Mouse (Mus musculus): ENCODE measurements at regions not wholly inside any gene's neighbourhood (a gene's known extent, or its start where the extent isn't known, plus 50 kb on each side); places are given as distances from the start of the nearest gene placed in this dataset.

DNA sequence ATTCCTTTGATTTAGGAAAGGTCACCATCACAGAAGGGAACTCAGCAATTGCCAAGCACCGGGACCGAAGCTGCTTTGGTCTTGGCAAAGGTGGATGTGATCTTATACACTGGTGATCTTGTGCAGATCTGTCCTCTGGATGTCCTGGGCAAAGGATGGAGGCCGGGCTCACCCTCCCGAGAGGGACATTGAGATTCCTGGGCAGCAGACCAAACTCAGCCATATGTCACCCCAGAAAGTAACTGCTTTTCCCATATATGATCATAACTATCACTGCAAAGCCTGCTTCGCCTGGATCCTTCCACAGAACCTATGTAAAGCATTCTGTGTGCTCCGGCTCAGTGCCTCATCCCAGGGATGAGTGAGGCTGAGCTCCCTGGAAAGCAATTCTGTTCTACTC lies 96.3 kb upstream of the Pou3f3 start:
- TF ChIP-seq POLR2A (IDR thresholded peaks at IDR 0.05; ENCODE audit: control insufficient read depth in 1 of 2, insufficient read depth in 1 of 2, low read depth in 1 of 2, low read length in 2 of 2, poor library complexity in 1 of 2), result no peak
- TF ChIP-seq TCF12 (IDR thresholded peaks at IDR 0.05; ENCODE audit: low read depth, low read length), result no peak
- TF ChIP-seq ZC3H11A (IDR thresholded peaks at IDR 0.05; ENCODE audit: low read depth, low read length), result no peak
- no peak for TF ChIP-seq CTCF (IDR thresholded peaks at IDR 0.05 in 2 of 3, conservative IDR thresholded peaks at IDR 0.05 in 1 of 3; ENCODE audit: control insufficient read depth in 1 of 3, insufficient read depth in 1 of 3, low read depth in 2 of 3, low read length in 3 of 3, poor library complexity in 1 of 3, severe bottlenecking in 1 of 3)
- no peak for TF ChIP-seq MYC (IDR thresholded peaks at IDR 0.05; ENCODE audit: low read depth, low read length)
- TF ChIP-seq GABPA (IDR thresholded peaks at IDR 0.05; ENCODE audit: low read depth, low read length), result no peak
- TF ChIP-seq EP300 (IDR thresholded peaks at IDR 0.05; ENCODE audit: low read depth in 1 of 2, low read length in 2 of 2), result no peak

Data from MEL (cell line).